Mouse (Mus musculus): Measurements from ENCODE around the gene Oxa1l.

DNA sequence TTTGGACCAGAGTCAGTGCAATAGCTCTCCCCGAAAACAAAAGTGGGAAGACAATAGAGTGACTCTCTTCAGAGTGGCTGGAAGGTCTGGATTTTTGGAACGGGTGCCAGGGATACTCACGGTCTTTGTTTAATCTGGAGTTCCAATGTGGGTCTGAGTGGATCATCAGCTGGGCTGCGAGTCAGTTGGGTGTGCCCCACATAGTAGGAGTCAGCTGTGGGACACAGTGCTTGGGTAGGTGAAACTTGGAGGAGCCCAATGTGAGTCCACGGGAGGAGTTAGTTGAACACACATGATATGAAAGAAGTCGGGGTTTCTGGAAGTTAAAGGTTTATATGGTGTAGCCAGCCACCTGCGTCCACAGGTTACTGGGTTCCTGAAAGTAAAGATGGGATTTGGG lies 19.8 kb upstream of the Oxa1l start:
- no peak for TF ChIP-seq CTCF (IDR thresholded peaks at IDR 0.05; ENCODE audit: extremely low read depth, insufficient read length, insufficient replicate concordance, low read depth, low read length)
- no peak for TF ChIP-seq POLR2A (IDR thresholded peaks at IDR 0.05; ENCODE audit: low read depth, low read length)

Measured in small intestine, adult 2 months (tissue).